Mouse (Mus musculus): ENCODE data around the gene Slco2a1. TPM values are rescaled to one million over a fixed set of nuclear protein-coding genes. Genes with fewer than 3 reads are reported as not detected.

Slco2a1 gene
- total and polyA plus RNA-seq, 3 experiments, result 0.01 to 0.11 TPM; not detected in 1

GRCm38 (mm10) chr9:103053829-103054228 is 65.3 kb downstream of the Slco2a1 start:
- no peaks in the 10 kb centered on the region for H3K9me3 ChIP-seq (replicated peaks)
- peaks cover 41% of the 10 kb centered on the region for H3K4me1 ChIP-seq (ENCODE audit: insufficient read depth, low read depth, low read length)
- TF ChIP-seq GATA1 (IDR thresholded peaks at IDR 0.05; ENCODE audit: borderline replicate concordance, low read length), result no peak
- TF ChIP-seq GATA2 (IDR thresholded peaks at IDR 0.05; ENCODE audit: borderline replicate concordance, low read depth, low read length), result no peak
- no peak for TF ChIP-seq CTCF (IDR thresholded peaks at IDR 0.05; ENCODE audit: low read depth, low read length)
- no peak for TF ChIP-seq POLR2AphosphoS5 (IDR thresholded peaks at IDR 0.05; ENCODE audit: insufficient replicate concordance, low read depth, low read length)
- TF ChIP-seq TAL1 (conservative IDR thresholded peaks at IDR 0.05; ENCODE audit: low read depth, low read length), result no peak
- H3K4me3 ChIP-seq (ENCODE audit: low read depth, low read length), result no peak overlapping the region
- DNase-seq (ENCODE audit: low spot score) (no peak), ATAC-seq (ENCODE audit: extremely low read depth, insufficient number of reproducible peaks, low FRiP score, poor library complexity, severe bottlenecking) (no peak)
- H3K36me3 ChIP-seq (replicated peaks), result no peaks in the 10 kb centered on the region
- peaks cover 55% of the 10 kb centered on the region for H3K27me3 ChIP-seq (ENCODE audit: insufficient read depth, low read length)

- H3K36me3 ChIP-seq (replicated peaks), result no peaks in the 10 kb centered on the region
- no peak for ATAC-seq (ENCODE audit: extremely low read depth, insufficient number of reproducible peaks, low FRiP score, poor library complexity, severe bottlenecking)
- no peak overlapping the region for H3K4me3 ChIP-seq (ENCODE audit: low read depth, low read length)
- peaks cover 56% of the 10 kb centered on the region for H3K27me3 ChIP-seq (ENCODE audit: insufficient read depth, low read length)
- DNase-seq (ENCODE audit: low spot score), result no peak
- H3K4me1 ChIP-seq (ENCODE audit: insufficient read depth, low read depth, low read length), result peaks cover 40% of the 10 kb centered on the region
- no peaks in the 10 kb centered on the region for H3K9me3 ChIP-seq (replicated peaks)
- TF ChIP-seq GATA2 (IDR thresholded peaks at IDR 0.05; ENCODE audit: borderline replicate concordance, low read depth, low read length) (no peak), POLR2AphosphoS5 (IDR thresholded peaks at IDR 0.05; ENCODE audit: insufficient replicate concordance, low read depth, low read length) (no peak), TAL1 (conservative IDR thresholded peaks at IDR 0.05; ENCODE audit: low read depth, low read length) (no peak), GATA1 (IDR thresholded peaks at IDR 0.05; ENCODE audit: borderline replicate concordance, low read length) (no peak), CTCF (IDR thresholded peaks at IDR 0.05; ENCODE audit: low read depth, low read length) (no peak)
These were observed 66.5 kb downstream of the Slco2a1 start for GRCm38 (mm10) chr9:103055061-103055460.

- no peak overlapping the region for H3K4me3 ChIP-seq (ENCODE audit: low read depth, low read length)
- no peak for TF ChIP-seq CTCF (IDR thresholded peaks at IDR 0.05; ENCODE audit: low read depth, low read length)
- no peak for TF ChIP-seq GATA1 (IDR thresholded peaks at IDR 0.05; ENCODE audit: borderline replicate concordance, low read length)
- TF ChIP-seq TAL1 (conservative IDR thresholded peaks at IDR 0.05; ENCODE audit: low read depth, low read length), result no peak
- TF ChIP-seq POLR2AphosphoS5 (IDR thresholded peaks at IDR 0.05; ENCODE audit: insufficient replicate concordance, low read depth, low read length), result no peak
- TF ChIP-seq GATA2 (IDR thresholded peaks at IDR 0.05; ENCODE audit: borderline replicate concordance, low read depth, low read length), result no peak
- H3K36me3 ChIP-seq (replicated peaks), result no peaks in the 10 kb centered on the region
- no peaks in the 10 kb centered on the region for H3K9me3 ChIP-seq (replicated peaks)
- DNase-seq (ENCODE audit: low spot score) (no peak), ATAC-seq (ENCODE audit: extremely low read depth, insufficient number of reproducible peaks, low FRiP score, poor library complexity, severe bottlenecking) (no peak)
- peaks cover 48% of the 10 kb centered on the region for H3K27me3 ChIP-seq (ENCODE audit: insufficient read depth, low read length)
- peaks cover 39% of the 10 kb centered on the region for H3K4me1 ChIP-seq (ENCODE audit: insufficient read depth, low read depth, low read length)
These were observed 67.7 kb downstream of the Slco2a1 start for GRCm38 (mm10) chr9:103056164-103056563.

GRCm38 (mm10) chr9:103060551-103060950 is 72.0 kb downstream of the Slco2a1 start:
- H3K4me3 ChIP-seq (ENCODE audit: low read depth, low read length), result no peak overlapping the region
- H3K9me3 ChIP-seq (replicated peaks), result no peaks in the 10 kb centered on the region
- H3K4me1 ChIP-seq (ENCODE audit: insufficient read depth, low read depth, low read length), result peaks cover 43% of the 10 kb centered on the region
- TF ChIP-seq POLR2AphosphoS5 (IDR thresholded peaks at IDR 0.05; ENCODE audit: insufficient replicate concordance, low read depth, low read length) (no peak), CTCF (IDR thresholded peaks at IDR 0.05; ENCODE audit: low read depth, low read length) (no peak)
- H3K36me3 ChIP-seq (replicated peaks), result no peaks in the 10 kb centered on the region
- ATAC-seq (ENCODE audit: extremely low read depth, insufficient number of reproducible peaks, low FRiP score, poor library complexity, severe bottlenecking) (no peak), DNase-seq (ENCODE audit: low spot score) (no peak)
- H3K27me3 ChIP-seq (ENCODE audit: insufficient read depth, low read length), result peaks cover 40% of the 10 kb centered on the region

GRCm38 (mm10) chr9:103061471-103062053 is 73.0 kb downstream of the Slco2a1 start:
- ATAC-seq (ENCODE audit: extremely low read depth, insufficient number of reproducible peaks, low FRiP score, poor library complexity, severe bottlenecking) (no peak), DNase-seq (ENCODE audit: low spot score) (no peak)
- H3K4me1 ChIP-seq (ENCODE audit: insufficient read depth, low read depth, low read length), result peaks cover 45% of the 10 kb centered on the region
- H3K9me3 ChIP-seq (replicated peaks), result no peaks in the 10 kb centered on the region
- H3K4me3 ChIP-seq (ENCODE audit: low read depth, low read length), result no peak overlapping the region
- TF ChIP-seq GATA2 (IDR thresholded peaks at IDR 0.05; ENCODE audit: borderline replicate concordance, low read depth, low read length) (no peak), GATA1 (IDR thresholded peaks at IDR 0.05; ENCODE audit: borderline replicate concordance, low read length) (no peak), POLR2AphosphoS5 (IDR thresholded peaks at IDR 0.05; ENCODE audit: insufficient replicate concordance, low read depth, low read length) (no peak), CTCF (IDR thresholded peaks at IDR 0.05; ENCODE audit: low read depth, low read length) (no peak), TAL1 (conservative IDR thresholded peaks at IDR 0.05; ENCODE audit: low read depth, low read length) (no peak)
- H3K36me3 ChIP-seq (replicated peaks), result no peaks in the 10 kb centered on the region
- H3K27me3 ChIP-seq (ENCODE audit: insufficient read depth, low read length), result peaks cover 43% of the 10 kb centered on the region

- ATAC-seq (ENCODE audit: extremely low read depth, insufficient number of reproducible peaks, low FRiP score, poor library complexity, severe bottlenecking), result no peak
- Histone ChIP-seq H3K4me1 (ENCODE audit: insufficient read depth, low read depth, low read length) (peaks cover 28% of the 10 kb centered on the region), H3K27me3 (ENCODE audit: insufficient read depth, low read length) (peaks cover 50% of the 10 kb centered on the region), H3K36me3 (replicated peaks) (no peaks in the 10 kb centered on the region), H3K4me3 (ENCODE audit: low read depth, low read length) (no peak overlapping the region), H3K9me3 (replicated peaks) (no peaks in the 10 kb centered on the region)
- DNase-seq (ENCODE audit: low spot score), result no peak
- TF ChIP-seq GATA2 (IDR thresholded peaks at IDR 0.05; ENCODE audit: borderline replicate concordance, low read depth, low read length) (no peak), TAL1 (conservative IDR thresholded peaks at IDR 0.05; ENCODE audit: low read depth, low read length) (no peak), CTCF (IDR thresholded peaks at IDR 0.05; ENCODE audit: low read depth, low read length) (no peak), GATA1 (IDR thresholded peaks at IDR 0.05; ENCODE audit: borderline replicate concordance, low read length) (no peak), POLR2AphosphoS5 (IDR thresholded peaks at IDR 0.05; ENCODE audit: insufficient replicate concordance, low read depth, low read length) (no peak)
These were observed 75.1 kb downstream of the Slco2a1 start for GRCm38 (mm10) chr9:103063591-103063990.
